Mouse (Mus musculus) 3134 (cell line): ENCODE results near the gene Arfgef3.

ENCODE experiments used
- DNase-seq: peaks from one replicate; pipeline ENCODE4 v3.0.0-alpha.2; 2011; ENCODE audit warnings: low spot score; ENCODE audit not compliant: insufficient read length; ENCODE audit errors: extremely low read depth

Arfgef3 gene

GRCm38 (mm10) chr10:18743286-18744142, at the start of gene Arfgef3:
Gene Arfgef3, minus strand, starts transcription at chr10:18743949.
- DNase-seq: no peak

DNA sequence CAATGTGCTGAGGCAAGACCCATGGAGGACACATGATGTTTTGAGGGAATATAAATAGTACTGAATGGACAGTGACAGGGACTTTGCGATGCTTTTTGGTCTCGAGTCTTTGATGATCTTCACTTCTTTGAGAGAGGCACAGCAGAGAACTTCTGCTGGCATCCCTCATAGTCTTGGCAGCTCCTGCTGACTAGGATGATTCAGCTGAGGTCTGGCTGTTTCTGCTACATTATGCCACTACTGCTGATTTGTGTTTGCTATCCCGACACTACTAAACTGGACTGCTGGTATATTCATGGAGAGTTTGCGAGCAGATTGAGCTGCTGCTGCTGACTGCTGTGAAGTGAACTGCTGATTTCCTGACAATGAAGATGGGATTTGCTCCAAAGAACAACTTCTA, 46.3 kb upstream of the Arfgef3 start:
- DNase-seq: no peak

GRCm38 (mm10) chr10:18788601-18789000, 44.9 kb upstream of the Arfgef3 start:
- no peak for DNase-seq

GRCm38 (mm10) chr10:18786693-18787092, 42.9 kb upstream of the Arfgef3 start, which contains the start of gene Gm4922:
Gene Gm4922, minus strand, starts transcription at chr10:18786793.
- no peak for DNase-seq

- no peak for DNase-seq
These were observed 33.8 kb upstream of the Arfgef3 start for GRCm38 (mm10) chr10:18777546-18777945.

DNA sequence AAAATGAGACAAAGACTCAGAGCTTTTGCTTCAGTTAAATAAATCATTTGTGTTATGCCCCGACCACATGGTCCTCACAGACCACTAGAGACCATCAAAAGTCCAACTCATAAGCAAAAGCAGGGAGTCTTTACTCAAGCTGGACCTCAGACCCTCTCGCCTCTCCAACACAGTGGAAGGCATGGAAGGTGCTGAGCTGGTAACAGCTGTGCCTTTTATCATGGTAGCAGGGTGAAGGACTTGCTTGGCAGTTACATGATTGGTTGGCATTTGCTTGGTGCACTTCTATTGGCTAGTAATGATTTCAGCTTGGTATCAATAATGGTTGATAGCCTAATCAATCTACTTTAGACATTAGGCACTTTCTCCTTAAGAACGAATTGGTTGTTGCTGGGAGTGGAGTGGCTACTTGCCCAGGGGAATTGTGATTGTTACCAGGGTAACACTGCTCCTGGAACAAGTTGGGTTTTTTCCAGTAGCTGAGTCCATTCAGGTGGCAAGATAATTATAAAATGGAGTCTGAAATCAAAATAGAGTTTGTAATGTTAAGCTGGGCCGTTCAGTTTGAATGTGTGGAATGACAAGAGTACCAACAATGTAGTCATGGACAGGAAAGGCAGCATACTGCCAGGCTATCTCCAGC, 28.9 kb upstream of the Arfgef3 start:
- DNase-seq: no peak

- DNase-seq: no peak
These were observed 26.2 kb upstream of the Arfgef3 start for GRCm38 (mm10) chr10:18769909-18770308.

- no peak for DNase-seq
These were observed 16.5 kb upstream of the Arfgef3 start for GRCm38 (mm10) chr10:18760241-18760640.

GRCm38 (mm10) chr10:18750057-18750456, 6.3 kb upstream of the Arfgef3 start:
- no peak for DNase-seq

DNA sequence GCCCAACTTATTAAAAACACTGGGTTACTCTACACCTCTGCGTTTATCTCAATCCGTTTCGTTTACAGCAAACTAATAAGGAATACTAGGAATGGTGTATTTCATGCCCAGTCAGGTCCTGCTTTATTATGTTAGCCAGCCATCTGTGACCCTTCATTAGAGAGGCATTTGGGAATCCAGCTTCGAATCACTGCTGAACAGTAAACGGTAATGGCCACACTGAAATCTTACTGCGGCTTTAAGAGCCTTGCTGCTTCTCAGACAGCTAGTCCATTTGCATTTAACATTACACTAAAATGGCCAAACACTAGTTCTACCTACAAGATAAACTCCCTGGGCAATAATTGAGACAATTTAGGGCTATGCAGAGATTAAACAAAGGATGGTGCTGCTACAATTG, 1.7 kb downstream of the Arfgef3 start:
- no peak for DNase-seq

- DNase-seq: no peak
These were observed 2.7 kb downstream of the Arfgef3 start for GRCm38 (mm10) chr10:18741024-18741423.

DNA sequence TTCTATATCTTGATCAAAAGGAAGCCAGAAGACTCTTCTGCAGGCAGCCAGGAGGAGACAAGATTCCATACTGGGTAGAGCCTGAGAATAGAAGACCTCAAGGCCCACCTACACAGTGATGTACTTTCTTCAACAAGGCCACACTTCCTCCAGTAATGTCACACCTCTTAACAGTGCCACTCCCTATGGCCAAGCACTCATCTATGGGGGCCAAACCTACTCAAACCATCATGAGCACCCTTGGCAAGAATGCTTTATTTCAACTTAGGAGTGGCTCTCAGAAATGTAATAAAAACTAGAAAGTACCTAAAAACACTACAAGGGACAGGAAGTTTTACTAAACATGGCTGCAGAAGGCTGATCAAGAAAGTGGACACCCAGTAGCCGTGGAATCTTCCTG, 15.2 kb downstream of the Arfgef3 start:
- no peak for DNase-seq

DNA sequence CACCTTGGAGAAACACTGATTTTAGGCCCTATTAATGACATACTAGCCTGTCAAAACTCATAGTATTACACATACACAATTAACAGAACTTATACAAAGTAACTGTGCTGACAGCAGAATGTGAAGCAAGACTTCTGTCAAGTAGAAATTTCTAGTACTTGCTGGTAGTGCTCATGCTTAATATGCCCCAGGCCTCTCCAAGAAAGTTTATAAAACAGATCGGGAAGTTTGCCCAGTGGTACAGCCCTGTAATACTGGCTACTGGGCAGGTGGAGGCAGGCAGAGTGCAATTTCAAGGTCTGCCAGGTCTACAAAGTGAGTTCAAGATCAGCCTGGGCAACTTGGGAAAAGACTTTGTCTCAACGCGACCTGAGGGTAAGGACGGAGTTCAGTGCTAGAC, 32.3 kb downstream of the Arfgef3 start:
- no peak for DNase-seq

DNA sequence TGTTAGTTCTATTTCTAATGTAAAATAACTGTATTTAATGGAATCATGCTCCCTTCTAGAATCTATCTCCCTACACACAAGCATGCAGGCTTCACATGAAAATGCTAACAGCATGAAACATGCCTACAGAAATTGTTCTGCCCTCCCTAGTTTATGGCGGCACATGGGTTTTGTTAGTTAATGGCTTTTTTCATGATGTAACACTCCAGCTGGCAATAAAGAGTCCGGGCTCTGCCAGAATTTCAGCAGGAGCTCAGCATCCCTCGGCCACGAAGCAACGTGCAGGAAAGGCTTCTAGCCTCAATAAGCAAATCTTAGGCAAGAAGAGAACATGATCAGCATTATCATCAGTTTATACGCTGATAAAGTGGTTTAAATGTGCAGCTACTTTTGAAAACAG, 32.8 kb downstream of the Arfgef3 start:
- DNase-seq: no peak

DNA sequence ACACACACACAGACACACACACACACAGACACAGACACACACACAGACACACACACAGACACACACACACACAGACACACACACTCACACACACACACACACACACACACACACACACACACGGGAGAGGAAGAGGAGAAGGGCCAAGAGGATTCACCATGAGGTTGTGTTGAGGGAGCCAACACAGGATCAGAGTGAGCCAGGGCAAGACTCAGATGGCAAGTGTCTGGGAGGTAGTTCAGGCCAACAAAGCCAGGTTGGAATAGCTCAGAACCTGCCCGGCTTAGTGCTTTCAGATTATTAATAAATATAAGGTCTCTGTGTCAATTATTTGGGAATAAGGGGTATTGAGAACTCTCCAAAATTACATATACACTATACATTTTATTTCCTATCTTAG, 33.9 kb downstream of the Arfgef3 start:
- DNase-seq: no peak

- no peak for DNase-seq
These were observed 35.1 kb downstream of the Arfgef3 start for GRCm38 (mm10) chr10:18708641-18709040.

DNA sequence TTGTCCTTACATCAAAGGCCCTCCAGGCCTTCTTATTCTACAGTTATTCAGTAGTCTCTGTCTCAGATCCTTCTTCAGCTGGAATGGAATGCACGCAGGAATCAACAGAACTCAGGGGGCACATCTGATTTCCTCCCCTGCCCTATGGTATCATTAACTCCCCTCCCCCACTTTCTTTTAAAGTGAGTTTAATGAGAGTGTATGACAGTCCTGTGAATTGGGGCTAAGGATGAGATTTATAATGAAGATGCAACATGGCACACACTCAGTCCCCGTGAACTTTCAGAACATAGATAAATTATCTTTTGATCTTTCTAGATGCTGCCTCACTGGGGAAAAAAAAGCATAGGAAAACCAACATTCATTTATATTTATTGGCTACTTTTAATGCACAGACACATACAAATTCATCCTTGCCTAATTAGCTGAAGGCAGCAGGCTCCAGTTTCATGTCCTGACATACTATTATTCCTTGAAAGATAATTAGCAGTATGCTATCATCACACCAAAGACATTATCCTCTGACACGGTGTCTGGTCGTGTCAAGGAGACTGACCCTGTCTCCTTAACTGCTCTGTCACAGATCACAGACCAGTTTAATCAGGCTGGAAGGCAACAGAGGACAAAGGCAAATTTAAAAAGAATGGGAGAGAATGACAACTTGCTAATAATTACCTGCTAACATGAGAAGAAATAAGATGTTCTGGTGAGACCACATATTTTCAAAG, 39.2 kb downstream of the Arfgef3 start:
- DNase-seq: no peak

DNA sequence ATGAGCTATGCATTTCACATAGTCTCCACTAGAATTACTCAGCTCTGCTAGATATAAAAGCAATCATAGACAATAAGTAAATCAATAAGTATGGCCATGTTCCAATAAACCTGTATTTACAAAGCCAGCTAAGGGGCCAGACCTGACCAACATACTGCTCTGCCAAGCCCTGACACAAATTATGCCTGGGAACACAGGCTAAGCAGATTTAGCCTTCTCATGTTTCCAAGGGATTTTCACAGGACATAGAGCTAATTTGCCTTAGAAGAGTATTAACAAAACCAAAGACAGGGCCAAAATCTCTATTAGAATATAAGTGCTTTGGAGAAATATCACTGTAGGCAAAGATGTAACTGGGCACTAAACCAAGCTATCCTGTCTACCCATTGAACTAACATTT, 42.2 kb downstream of the Arfgef3 start:
- no peak for DNase-seq

DNA sequence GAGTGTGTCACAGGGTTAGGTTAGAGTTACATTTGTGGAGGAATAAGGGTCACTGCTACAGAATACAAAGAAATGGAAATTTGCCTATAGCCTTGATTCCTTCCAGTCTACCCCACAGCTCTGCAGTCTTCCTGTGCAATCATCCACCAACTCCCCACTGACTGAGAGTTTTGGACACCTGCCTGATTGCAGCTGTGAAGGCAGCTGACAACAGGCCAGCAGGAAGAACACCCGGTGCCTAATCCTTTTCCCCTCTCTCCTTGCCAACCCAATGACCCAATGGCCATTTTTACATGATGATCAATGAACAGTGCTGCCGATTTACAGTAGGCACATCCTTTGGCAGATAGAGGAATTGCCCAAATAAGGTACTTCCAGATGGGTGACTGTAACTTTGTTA, 43.6 kb downstream of the Arfgef3 start:
- no peak for DNase-seq

GRCm38 (mm10) chr10:18699151-18699550, 44.6 kb downstream of the Arfgef3 start:
- no peak for DNase-seq

GRCm38 (mm10) chr10:18696461-18696860, 47.3 kb downstream of the Arfgef3 start:
- DNase-seq: no peak
